Mouse (Mus musculus): ENCODE measurements at regions not wholly inside any gene's neighbourhood (a gene's known extent, or its start where the extent isn't known, plus 50 kb on each side); places are given as distances from the start of the nearest gene placed in this dataset.

- DNase-seq (ENCODE audit: low spot score in 2 of 2), result no peak
Measured at GRCm38 (mm10) chrX:147616374-147616773, 62.5 kb upstream of the Lrch2 start.

GRCm38 (mm10) chrX:147608660-147609059, 54.8 kb upstream of the Lrch2 start:
- peak; percentile 49 to 78 for DNase-seq (ENCODE audit: low spot score in 2 of 2)
